Mouse (Mus musculus): ENCODE measurements around the gene Gal3st3.

The Gal3st3 gene

DNA sequence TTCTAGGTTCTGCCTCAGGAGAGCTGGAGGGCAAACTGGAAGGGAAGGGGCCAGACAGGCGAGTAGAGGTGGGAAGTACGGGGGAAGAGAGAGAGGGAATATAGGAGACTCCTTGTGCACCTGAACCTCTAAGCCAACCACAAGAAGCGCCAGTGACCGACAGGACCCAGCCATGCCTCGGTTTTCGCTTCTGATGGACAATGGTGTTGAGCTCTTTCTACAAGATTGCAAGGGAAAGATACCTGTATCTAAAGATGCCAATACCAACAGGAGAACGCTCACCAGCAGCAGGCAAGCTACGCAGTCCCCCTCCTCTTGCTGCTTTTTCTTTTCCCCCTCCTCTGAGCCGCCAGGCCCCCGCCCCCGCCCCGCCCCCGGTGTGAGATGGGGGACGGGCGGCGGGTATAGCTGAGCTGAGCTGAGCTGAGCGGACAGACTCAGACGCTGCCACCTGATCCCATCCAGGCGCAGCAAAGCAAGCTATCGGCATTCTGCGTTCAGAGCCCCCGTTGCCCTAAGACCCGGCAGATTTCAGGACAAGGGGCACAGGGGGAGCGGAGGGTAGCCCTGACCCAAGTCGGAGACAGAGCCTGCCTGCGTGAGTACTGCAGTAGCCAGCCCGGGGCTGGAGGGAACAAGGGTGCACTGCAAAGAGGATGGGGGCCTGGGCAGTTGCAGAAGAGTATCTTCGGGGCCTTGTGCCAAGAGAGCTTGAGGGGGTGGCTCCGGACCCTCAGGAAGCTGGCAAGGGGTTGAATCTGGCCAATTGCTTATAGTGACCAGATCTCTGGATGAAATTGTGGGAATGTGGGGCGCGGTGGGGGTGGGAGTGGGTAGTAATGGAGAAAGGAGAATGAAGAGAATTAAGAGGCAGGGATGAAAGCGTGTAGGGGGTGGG lies at the start of gene Gal3st3:
Gene Gal3st3, plus strand, starts transcription at position 429 of the 898 bp plus-strand sequence.
- DNase-seq (ENCODE audit: low spot score in 2 of 2): no peak

DNA sequence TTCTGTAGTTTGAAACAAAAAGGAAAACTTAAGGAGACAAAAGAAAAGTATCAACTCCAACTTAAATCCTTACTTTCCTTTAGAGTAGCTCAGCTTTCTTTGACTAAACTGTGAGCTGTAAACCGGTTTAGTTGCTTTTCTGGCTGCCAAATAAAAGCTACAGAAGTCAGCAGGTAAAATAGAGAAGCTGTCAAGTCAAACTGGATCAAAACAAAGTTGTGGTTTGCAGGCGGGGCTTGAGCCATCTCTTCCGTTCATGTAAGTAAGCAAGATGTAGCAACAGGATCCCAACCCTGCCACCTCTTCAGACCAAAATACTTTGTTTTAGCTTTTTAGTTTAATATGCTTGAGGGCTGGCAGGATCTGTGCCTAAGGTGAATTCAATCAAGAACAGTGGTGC lies 41.0 kb upstream of the Gal3st3 start:
- peak in 1 of 2 experiments; percentile 64 for DNase-seq (ENCODE audit: low spot score in 2 of 2)

DNA sequence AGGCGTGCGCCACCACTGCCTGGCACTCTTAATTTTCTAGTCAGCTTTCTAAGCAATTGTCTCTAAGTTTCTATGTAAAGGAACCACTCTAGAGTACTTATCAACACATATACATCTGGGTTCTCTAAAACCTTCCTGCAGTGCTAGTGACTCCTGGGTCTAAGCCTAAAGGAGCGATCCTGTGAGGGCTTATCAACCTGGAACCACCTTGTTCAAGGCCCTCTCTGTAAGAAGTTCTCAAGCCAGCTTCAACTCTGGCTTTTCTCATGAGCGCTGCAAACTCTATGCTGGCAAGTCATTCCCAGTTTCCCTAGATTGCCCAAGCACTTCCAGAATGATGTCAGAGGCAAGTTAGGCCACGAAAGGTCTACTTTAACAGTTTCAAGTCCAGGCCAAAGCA lies 31.1 kb upstream of the Gal3st3 start:
- DNase-seq (ENCODE audit: low spot score in 2 of 2): peak in 1 of 2 experiments; percentile 30

DNA sequence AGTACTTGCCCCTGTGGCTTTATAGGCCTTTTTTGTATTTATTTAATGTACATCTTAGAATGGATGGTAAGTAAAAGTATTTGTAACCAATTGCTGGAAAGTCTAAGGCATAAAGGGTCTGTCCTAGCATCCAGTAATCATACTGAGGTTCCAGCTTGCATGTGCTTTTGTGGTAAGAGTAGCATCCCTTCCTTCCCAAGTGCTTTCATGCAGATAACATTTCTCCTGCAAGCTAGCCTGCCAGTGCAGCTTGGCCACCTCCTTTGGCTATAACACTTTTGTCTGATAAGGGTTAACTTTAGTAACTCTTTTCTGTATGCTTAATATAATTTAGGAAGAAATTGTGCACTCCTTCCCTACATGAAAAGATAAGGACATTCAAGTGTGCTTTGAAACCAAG lies 30.1 kb upstream of the Gal3st3 start:
- no peak for DNase-seq (ENCODE audit: low spot score in 2 of 2)

DNA sequence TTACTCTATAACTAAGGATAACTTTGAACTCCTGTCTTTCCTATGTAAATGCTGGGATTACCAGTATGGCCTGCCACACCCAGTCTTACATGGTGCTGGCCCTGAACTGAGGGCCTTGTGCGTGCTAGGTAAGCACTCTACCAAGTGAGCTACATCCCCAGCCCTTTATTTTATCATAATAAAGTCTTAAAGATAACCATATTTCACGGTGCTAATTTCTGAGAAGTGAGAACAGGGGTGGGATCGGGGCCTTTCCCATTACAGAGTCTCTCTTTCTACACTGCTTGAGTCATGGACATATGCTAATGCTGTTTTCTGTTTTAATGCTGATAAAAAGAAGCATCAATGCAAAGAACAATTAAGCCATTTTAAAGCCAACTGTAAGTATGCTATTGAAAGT lies 29.3 kb upstream of the Gal3st3 start:
- DNase-seq (ENCODE audit: low spot score in 2 of 2): no peak

DNA sequence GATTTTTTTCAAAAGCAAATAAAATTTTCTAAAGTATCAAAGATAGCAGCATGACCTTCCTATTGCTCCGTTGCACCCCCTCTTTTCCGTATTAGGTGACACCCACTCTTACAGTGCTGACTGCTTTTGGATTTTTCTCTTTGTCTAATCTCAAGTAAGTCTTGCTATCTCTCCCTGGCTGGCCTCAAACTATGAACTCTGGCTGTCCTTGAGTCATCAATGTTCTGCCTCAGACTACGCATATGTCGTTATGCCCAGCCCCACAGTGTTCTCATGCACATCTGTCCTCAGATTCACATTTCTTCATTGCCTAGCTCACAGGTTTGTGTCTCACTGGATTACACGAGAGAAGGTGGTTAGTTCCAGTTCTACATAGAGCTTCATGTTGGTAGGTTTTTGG lies 28.7 kb upstream of the Gal3st3 start:
- no peak for DNase-seq (ENCODE audit: low spot score in 2 of 2)

DNA sequence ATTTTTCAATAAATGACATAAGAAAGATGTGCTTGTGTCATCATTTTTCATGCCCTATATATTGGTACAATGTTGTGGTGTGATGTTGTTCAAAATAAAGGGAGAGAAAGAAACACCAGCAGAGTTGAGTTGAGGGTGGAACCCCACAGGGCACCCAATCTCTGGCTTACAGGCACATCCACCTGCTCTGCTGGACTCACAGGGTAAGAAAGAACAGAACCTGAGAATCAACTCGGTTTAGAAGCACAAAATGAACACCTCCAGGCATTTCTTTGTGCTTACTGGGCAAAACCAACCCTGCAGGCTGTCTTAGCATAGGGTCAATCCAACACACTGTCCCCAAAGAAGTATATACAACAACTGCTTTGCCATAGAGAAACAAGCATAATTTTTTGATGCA lies 26.7 kb upstream of the Gal3st3 start:
- no peak for DNase-seq (ENCODE audit: low spot score in 2 of 2)

DNA sequence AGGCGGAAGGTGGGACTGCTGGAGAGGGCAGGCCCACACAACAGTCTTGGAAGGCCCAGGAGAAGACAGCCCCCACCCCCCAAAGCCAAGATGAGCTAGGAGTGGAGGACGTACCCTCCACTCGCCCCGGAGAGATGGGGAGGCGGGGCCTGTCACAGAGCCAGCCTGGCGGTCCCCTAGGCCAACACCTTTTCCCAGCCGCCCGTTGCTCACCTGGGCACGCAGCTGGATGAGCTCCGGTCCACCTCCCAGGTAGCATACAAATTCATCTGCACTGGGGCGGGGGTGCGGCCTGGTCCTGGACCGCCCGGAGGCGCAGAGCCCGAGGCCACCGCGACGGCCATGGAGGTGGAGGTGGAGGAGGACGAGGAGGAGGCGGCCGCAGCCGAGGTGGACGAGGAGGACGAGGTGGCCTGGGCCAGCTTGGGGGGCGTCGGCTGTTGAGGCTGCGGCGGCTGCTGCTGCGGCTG lies 25.8 kb upstream of the Gal3st3 start:
- peak; percentile 55 to 64 for DNase-seq (ENCODE audit: low spot score in 2 of 2)

DNA sequence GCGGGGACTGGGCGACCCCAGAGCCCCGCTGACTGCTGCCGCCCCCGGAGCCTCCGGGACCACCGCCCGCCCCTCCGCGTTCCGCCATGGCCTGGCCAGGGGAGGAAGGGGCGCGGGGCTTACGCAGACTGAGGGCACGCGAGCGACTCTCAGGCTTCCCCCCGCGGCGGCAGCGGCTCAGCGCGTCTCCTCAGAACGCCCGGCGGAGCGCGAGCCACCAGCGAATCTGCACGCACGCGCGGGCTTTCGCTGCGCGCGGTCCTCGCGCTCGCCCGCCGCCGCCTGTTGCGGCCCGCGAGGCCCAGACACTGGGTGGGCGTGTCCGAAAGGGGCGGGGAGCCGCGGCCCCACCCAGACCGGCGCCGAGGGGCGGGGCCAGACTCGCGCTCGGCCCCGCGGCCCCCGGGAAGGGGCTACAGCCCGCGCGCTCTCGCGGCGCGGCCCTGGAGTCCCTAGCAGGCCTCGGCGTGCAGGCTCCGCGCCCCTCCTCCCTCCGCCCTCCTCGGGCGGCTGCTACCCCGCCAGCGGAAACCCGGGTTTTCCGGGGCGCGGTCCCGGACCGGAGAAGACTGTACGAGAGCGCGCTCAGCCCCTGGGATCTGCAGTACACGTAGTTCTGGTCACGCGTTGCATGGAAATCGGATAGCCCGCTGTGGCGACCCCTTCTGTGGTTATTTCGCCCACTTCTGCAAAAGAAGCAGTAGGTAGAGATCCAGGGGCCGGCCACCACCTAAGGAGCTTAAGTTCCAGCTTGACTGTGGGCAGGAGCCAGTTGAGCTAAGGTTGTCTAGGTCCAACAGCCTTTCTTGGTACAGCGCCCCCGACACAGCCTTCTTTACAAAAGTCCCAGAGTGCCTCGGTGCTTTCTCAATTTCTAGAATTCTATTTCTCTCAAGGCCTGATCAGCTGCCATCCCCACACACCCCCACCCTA lies 25.1 kb upstream of the Gal3st3 start, which contains the start of gene Pacs1:
Gene Pacs1, minus strand, starts transcription at position 319 of the 933 bp plus-strand sequence.
- DNase-seq (ENCODE audit: low spot score in 2 of 2): peak; percentile 88 to 93

DNA sequence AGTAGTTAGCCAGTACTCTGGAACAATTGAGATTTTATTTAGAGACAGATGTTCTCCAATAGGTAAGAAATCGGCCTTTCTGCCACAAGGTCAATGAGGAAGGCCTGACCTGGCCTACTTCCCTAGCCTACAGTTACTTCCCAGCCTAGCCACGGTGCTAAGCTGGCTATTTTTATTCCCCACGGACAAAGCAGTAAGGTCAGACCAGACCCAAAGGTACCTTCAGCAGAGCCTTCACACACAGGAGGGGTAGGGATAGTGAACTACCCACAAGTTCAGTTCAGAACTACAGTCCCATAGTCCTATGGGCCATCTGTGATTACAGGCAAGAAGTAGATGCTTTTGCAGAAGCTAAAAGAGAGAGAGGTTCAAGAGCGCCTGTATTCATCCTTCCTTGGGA lies 24.2 kb upstream of the Gal3st3 start:
- DNase-seq (ENCODE audit: low spot score in 2 of 2): no peak

DNA sequence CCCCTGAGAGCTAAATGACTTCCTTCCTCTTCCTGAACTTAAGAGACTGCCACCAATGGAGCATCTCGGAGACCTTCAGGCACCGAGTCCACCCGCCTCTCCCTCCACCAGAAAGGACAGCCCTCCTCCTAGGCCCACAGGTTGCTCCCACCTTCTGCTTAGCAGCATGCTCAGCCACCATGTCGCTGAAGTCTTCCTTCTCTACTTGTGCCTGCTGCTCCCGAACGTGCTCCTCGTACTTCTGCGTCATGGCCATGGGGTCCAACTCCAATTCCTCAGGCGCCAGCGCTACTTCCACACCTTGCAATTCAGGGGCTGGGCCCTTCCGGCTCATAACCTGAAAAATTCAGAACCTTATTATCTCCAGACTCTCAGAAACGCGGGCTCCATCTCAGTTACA lies 23.5 kb upstream of the Gal3st3 start:
- DNase-seq (ENCODE audit: low spot score in 2 of 2): no peak

DNA sequence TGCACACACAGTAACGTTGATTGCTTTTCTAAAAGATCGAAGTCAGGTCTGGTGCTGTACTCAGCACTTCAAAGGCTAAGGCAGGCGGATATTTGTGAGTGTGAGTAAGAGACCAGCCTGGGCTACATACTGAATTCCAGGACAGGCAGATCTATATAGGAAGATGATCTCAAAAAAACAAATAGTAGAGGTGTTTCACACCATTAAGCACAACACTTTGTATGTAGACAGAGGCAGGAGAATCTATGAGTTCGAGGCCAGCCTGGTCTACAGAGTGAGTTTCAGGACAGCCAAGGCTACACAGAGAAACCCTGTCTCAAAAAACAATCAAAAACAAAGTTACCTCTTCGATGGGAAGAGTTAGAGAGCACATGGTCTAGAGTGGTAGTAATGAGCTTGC lies 22.4 kb upstream of the Gal3st3 start:
- DNase-seq (ENCODE audit: low spot score in 2 of 2): no peak

DNA sequence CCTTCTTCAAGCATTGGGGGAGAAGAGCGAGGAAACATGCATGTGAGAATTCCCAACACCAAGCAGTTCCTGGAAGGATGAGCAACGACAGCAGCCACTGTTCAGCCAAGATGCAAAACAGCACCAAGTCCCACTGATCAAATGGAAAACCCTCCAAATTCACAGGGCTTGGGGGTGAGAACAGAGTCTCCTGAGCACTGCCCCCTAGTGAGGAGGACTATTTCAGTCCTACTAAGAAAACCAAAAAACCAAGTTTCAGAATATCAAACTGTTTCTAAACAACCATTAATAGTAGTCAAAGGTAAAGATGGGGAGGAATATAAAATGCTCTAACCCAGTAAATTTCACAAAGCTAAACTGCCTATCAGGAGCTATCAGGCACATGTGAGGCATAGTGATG lies 21.6 kb upstream of the Gal3st3 start:
- no peak for DNase-seq (ENCODE audit: low spot score in 2 of 2)

DNA sequence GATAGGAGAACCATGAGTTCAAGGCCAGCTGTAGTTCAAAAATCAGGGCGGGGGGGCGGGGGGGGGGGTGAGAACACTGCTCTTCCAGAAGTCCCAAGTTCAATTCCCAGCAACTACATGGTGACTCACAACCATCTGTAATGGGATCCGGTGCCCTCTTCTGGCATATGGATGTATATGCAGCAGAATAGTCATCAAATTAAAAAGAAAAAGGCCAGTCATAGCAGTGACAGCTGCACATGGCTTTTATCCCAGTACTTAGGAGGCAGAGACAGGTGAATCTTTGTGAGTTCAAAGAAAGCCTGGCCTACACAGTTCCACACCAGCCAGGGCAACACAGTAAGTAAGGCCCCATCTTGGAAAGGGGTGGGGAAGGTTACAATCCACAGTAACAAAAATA lies 21.0 kb upstream of the Gal3st3 start:
- DNase-seq (ENCODE audit: low spot score in 2 of 2): peak in 1 of 2 experiments; percentile 14

DNA sequence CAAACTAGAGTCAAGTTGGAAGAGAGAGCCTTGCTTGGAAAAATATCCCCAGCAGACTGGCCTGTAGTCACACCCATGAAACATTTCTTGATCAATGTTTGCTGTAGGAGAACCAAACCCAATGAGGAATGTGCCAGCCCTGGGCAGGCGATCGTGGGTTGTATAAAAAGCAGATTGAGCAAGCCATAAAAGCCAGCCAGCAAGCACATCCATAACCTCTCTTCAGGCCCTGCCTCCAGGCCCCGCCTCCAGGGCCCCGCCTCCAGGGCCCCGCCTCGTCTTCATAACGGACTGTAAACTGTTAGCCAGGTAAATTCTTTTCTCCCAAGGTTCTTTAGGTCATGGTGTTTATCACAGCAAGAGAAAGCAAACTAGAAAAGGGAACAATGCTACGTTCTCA lies 19.8 kb upstream of the Gal3st3 start:
- no peak for DNase-seq (ENCODE audit: low spot score in 2 of 2)

DNA sequence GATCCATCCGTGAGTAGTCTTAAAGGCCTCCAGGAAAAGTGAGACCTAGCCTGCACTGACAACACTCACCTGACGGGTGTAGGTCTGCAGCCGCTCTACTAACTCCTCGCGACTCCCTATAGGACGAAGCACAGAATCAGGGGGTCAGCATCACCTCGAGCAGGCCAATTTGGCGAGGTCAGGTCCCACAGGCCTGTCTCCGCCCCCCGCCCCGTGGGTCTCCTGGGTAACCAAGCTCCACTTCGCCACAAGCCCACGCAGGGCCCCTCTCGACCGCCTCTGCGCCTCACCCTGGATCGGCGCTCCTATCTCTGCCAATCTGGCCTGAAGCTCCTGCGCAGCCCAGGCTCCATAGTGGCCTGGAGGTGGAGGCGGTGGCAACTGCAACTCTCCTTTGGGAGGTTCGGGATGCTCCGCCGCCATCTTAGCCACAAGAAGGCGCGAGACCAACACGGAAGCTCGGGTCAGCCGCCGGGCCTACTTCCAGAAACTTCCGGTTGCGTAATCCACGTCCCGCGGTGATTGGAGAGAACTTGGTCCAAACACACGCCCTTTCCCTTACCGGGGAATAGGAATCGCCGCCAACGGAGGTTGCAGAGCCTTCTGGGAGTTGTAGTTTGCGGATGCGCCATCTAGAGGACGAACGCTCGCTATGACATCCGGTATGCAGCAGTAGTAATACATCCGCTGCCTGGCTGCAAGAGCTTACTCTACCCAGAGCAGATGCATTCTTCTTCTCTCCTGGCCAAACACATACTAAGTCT lies 3.0 kb upstream of the Gal3st3 start, which contains the start of gene Sf3b2:
Gene Sf3b2, minus strand, starts transcription at position 484 of the 764 bp plus-strand sequence.
- DNase-seq (ENCODE audit: low spot score in 2 of 2): peak; percentile 88 to 97

DNA sequence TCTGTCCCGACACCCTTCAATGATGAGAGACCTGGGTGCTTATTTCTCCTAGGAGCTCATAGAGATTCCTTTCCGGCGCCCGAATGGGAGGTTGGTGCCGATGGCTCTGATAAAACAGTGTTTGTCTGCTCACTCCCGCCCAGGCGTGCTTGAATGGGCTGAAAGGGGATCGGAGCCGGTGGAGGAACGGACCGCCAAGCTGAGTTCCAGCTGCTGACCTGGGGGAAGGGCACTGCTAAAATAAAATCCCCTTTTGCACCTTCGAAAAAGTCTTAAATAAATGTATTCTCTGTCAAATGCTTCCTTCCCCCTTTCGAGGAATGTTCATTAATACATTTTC lies 2.4 kb upstream of the Gal3st3 start:
- no peak for DNase-seq (ENCODE audit: low spot score in 2 of 2)

DNA sequence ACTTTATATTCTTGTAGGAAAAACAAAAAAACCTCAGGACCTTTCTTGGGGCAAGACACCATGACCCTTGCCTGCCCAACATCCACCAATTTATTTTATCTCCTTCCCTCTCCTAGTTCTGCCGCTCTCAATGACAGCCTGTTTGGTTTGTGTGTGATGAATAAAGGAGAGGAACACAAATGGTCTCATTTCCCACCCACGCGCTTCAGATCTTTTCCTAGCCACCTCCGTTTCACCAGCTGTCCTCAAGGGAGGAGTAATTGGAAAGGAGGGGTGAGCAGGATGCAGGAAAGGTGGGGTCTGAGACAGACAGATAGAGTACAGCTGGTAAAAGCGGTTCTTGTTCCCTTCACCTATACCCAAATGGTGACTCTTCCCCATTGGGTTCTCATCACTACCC lies 1.5 kb upstream of the Gal3st3 start:
- DNase-seq (ENCODE audit: low spot score in 2 of 2): peak in 1 of 2 experiments; percentile 11

DNA sequence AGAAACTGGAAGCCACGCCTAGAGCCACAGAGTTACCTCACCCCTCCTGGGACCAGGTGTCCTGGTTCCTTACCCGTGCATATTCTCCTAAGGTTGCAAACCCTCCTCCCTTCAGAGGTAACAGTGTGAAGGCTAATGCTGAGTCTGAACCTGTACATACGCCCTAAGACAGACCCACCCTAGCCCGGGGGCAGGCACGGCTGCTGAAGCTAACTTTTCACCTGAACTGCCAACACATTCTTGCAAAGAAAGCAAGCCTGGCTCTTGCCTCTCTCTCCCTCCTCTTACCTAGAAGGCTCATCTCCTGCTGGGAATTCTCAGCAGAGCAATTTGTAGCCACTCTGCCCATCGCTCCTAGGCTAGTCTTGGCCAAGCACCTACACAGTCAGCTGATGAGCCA lies 2.5 kb downstream of the Gal3st3 start:
- no peak for DNase-seq (ENCODE audit: low spot score in 2 of 2)

DNA sequence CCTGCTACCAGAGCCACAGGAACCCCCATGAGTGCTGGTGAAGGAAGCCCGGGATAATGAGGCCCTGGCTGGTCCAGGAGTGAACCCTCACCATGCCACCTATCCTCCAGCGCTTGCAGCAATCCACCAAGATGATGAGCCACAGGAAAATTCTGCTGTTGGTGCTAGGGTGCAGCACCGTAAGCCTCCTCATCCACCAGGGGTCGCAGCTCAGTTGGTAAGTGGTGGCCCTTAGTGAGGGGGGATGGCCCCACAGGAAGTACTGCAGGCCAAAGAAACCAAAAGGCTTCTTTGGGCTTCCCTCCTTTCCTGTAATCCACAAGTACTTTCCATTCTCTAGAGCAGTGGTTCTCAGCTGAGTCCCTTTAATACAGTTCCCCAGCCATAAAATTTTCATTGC lies 4.3 kb downstream of the Gal3st3 start:
- peak; percentile 39 to 84 for DNase-seq (ENCODE audit: low spot score in 2 of 2)

DNA sequence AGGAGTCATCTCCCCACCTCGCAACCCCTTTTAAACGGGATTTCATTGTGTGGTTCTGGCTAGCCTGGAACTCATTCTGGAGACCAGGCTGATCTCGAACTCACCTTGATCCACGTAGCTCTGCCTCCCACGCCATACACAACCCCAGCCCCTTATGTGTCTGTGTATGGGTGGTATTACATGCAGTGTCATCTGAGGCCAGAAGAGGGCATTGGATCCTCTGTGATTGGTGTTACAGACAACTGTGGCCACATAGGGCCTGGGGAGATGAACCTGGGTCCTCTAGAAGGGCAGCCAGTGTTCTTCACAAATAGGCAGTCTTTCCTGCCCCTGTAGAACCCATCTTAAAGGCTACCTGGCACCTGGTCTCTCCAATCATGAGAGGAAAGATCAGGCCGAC lies 8.1 kb downstream of the Gal3st3 start:
- DNase-seq (ENCODE audit: low spot score in 2 of 2): no peak
